In the genomic region with DNA sequence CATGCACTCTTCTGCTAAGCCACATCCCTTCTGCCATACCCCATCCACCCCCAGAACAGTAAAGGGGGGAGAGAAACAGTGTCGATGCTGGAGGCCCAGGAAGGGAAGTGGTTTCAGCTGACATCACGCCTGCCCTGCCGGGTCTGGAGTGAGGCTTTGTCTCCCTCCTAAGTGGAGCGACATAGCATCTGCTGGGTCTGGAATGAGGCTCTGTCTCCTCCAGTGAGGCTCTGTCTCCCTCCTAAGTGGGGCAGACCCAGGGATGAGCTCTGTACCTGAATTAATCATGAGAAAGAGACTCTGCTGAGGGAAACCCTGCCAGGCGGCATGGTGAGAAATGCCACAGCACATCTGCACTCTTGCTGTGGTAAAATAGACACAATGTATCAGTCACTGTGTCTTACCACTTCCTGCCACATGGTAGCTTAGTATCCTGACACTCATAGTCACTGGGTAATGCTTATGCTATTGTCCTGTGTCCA, we compare ENCODE assay signal across 11 mouse cellular contexts. TPM values are rescaled to one million over a fixed set of nuclear protein-coding genes. Genes with fewer than 3 reads are reported as not detected.
DNase-seq lines count a peak whose midpoint lies in the region; ATAC-seq and TF ChIP-seq lines count a peak whose summit lies in the region.
"Had no signal": no experiment of that assay in that cellular context is flagged by ENCODE, and none has a peak within 500 bp of the region (broad histone marks: within the 10 kb centered on the region; RNA-seq: fewer than 3 reads in every experiment).

No protein-coding gene starts in this region.

- no peak; the same call in 1 of the 2 replicates for ATAC-seq in liver, embryonic 15.5 days (ENCODE audit: insufficient read depth)
- ATAC-seq in erythroid progenitor cell, adult 5-6 weeks (replicated peaks; ENCODE audit: low FRiP score, poor library complexity, severe bottlenecking): no peak

- TF ChIP-seq EP300 in heart, adult 2 months (IDR thresholded peaks at IDR 0.05; ENCODE audit: insufficient read depth, low read depth, low read length): no peak

- no peak overlapping the region for H3K4me2 ChIP-seq in liver, embryonic 15.5 days

- H3K36me3 ChIP-seq in heart, adult 2 months (ENCODE audit: control insufficient read depth, insufficient read depth, low read length): no peaks in the 10 kb centered on the region
- no peaks in the 10 kb centered on the region for H3K36me3 ChIP-seq in liver, embryonic 15.5 days (replicated peaks)
- H3K36me3 ChIP-seq in splenic B cell, adult 2 months (ENCODE audit: control insufficient read depth, insufficient read depth, low read length, poor library complexity, severe bottlenecking): no peaks in the 10 kb centered on the region

- no peak overlapping the region for H3K9ac ChIP-seq in heart, adult 2 months (ENCODE audit: low read depth, low read length)
- no peak overlapping the region for H3K9ac ChIP-seq in liver, embryonic 15.5 days

- no peaks in the 10 kb centered on the region for H3K27me3 ChIP-seq in heart, adult 2 months (ENCODE audit: control insufficient read depth, insufficient read depth, low read length)
- H3K27me3 ChIP-seq in liver, embryonic 15.5 days: no peaks in the 10 kb centered on the region
- no peaks in the 10 kb centered on the region for H3K27me3 ChIP-seq in splenic B cell, adult 2 months (ENCODE audit: control insufficient read depth, insufficient read depth, low read length, poor library complexity, severe bottlenecking)

- no peaks in the 10 kb centered on the region for H3K4me1 ChIP-seq in heart, adult 2 months (ENCODE audit: control insufficient read depth, insufficient read depth, low read length)
- H3K4me1 ChIP-seq in liver, embryonic 15.5 days (replicated peaks): no peaks in the 10 kb centered on the region; the same call in 1 of the 2 replicates

- WGBS in heart, adult 2 months: 77% methylated on average over 5 of the region's 5 CpGs
- 10% methylated on average over 5 of the region's 5 CpGs for WGBS in liver, embryonic 15.5 days (ENCODE audit: insufficient replicate concordance)

- H3K27ac ChIP-seq in heart, adult 2 months: no peak overlapping the region
- H3K27ac ChIP-seq in liver, embryonic 15.5 days (replicated peaks): 0 out of 2 replicates have a peak overlapping the region, but pooled peaks have one; percentile 7
- H3K27ac ChIP-seq: kidney, postnatal 0 days had no signal

- no peak for TF ChIP-seq CTCF in heart, adult 2 months (IDR thresholded peaks at IDR 0.05)

- intact Hi-C loops in heart, adult 2 months (cut with DNase I): no loop called here
- intact Hi-C loops in heart, postnatal 36 days (cut with DNase I): no loop called here

- no peak overlapping the region for H3K4me3 ChIP-seq in heart, adult 2 months
- no peak overlapping the region for H3K4me3 ChIP-seq in liver, embryonic 15.5 days (replicated peaks)

- TF ChIP-seq POLR2A in heart, adult 2 months (IDR thresholded peaks at IDR 0.05; ENCODE audit: insufficient read depth, low read depth, low read length): no peak

- DNase-seq in heart, adult 2 months: peak; percentile 40 to 61
- no peak for DNase-seq in heart, postnatal 36 days
- DNase-seq in CD8-positive naive resting alpha-beta T cell, adult 2 months (ENCODE audit: low read depth in 2 of 2, low spot score in 2 of 2): peak; percentile 79 to 86
- DNase-seq in splenic B cell, adult 2 months (ENCODE audit: low read depth, low spot score): peak; percentile 62
- no peak for DNase-seq in ovary, postnatal 10 days (ENCODE audit: low spot score)
- no peak for DNase-seq in frontal cortex, postnatal 14 days (ENCODE audit: low spot score in 2 of 2)
- DNase-seq: heart, postnatal 4 days; lung, adult 2 months had no signal

- no peaks in the 10 kb centered on the region for H3K9me3 ChIP-seq in liver, embryonic 15.5 days (replicated peaks)

- H3K79me2 ChIP-seq in heart, adult 2 months (replicated peaks; ENCODE audit: control insufficient read depth, insufficient read depth, low read length): no peaks in the 10 kb centered on the region

RNA-seq across cellular contexts. Expression of a gene that starts 16.0 kb away (rescaled TPM):
- total RNA-seq in heart, adult 2 months (2021): 1,000 to 10,000 TPM; 1,126 to 1,344 TPM
- 1,030 and 1,505 TPM in 2 replicates for polyA plus RNA-seq in heart, adult 2 months (2012; rRNA removed)
- 1,000 to 10,000 TPM; 1,261 to 1,268 TPM for total RNA-seq in heart, postnatal 36 days (2021)
- 192 and 196 TPM in 2 replicates for polyA plus RNA-seq in liver, embryonic 15.5 days (2015; fragmentation: Nextera tagmentation; extraction: Ambion mirVana)
- 44.3 and 52.0 TPM in 2 replicates for total RNA-seq in erythroid progenitor cell, adult 5-6 weeks (2015; ENCODE audit: low replicate concordance)
- 21.6 and 53.0 TPM in 2 replicates for total RNA-seq in erythroid progenitor cell, adult 5-6 weeks (2017; ENCODE audit: low replicate concordance)

RNA-seq across cellular contexts. Expression of a gene that starts 38.9 kb away (rescaled TPM):
- total RNA-seq in heart, adult 2 months (2021): under 1 TPM; 0.31 to 0.96 TPM
- 1.3 and 1.4 TPM in 2 replicates for polyA plus RNA-seq in heart, adult 2 months (2012; rRNA removed)
- total RNA-seq in heart, postnatal 36 days (2021): 1 to 10 TPM in 1 of 2 experiments, under 1 TPM in 1; 0.56 to 1.0 TPM
- 1.6 and 2.2 TPM in 2 replicates for polyA plus RNA-seq in liver, embryonic 15.5 days (2015; fragmentation: Nextera tagmentation; extraction: Ambion mirVana)
- 1.1 and 3.4 TPM in 2 replicates for total RNA-seq in erythroid progenitor cell, adult 5-6 weeks (2015; ENCODE audit: low replicate concordance)
- total RNA-seq in erythroid progenitor cell, adult 5-6 weeks (2017; ENCODE audit: low replicate concordance): 1.3 and 3.5 TPM in 2 replicates

RNA-seq across cellular contexts. Expression of a gene that starts 41.7 kb away (rescaled TPM):
- 10 to 100 TPM; 15.1 to 17.7 TPM for total RNA-seq in heart, adult 2 months (2021)
- polyA plus RNA-seq in heart, adult 2 months (2012; rRNA removed): 30.4 and 34.8 TPM in 2 replicates
- total RNA-seq in heart, postnatal 36 days (2021): 10 to 100 TPM; 16.5 to 17.3 TPM
- polyA plus RNA-seq in liver, embryonic 15.5 days (2015; fragmentation: Nextera tagmentation; extraction: Ambion mirVana): 17.4 and 20.3 TPM in 2 replicates
- 4.2 and 10.8 TPM in 2 replicates for total RNA-seq in erythroid progenitor cell, adult 5-6 weeks (2015; ENCODE audit: low replicate concordance)
- 6.0 and 18.0 TPM in 2 replicates for total RNA-seq in erythroid progenitor cell, adult 5-6 weeks (2017; ENCODE audit: low replicate concordance)

Comparison
In these comparisons a context has a peak if more than half of its experiments do, and no peak if none do; other contexts are left out.
1. DNase-seq: peak in heart, adult 2 months (2 of 2), CD8-positive naive resting alpha-beta T cell, adult 2 months (2 of 2) and splenic B cell, adult 2 months (single experiment); none in heart, postnatal 36 days (0 of 2), ovary, postnatal 10 days (single experiment) and frontal cortex, postnatal 14 days (0 of 2).
2. RNA of a gene that starts 16.0 kb away (total RNA-seq): 1,126 to 1,344 TPM in heart, adult 2 months and 1,261 to 1,268 TPM in heart, postnatal 36 days; 21.6 to 53.0 TPM in erythroid progenitor cell, adult 5-6 weeks; every median in the first group is over 10 times any median in the second.